ENCODE assay signal across 8 mouse cellular contexts in the genomic region with DNA sequence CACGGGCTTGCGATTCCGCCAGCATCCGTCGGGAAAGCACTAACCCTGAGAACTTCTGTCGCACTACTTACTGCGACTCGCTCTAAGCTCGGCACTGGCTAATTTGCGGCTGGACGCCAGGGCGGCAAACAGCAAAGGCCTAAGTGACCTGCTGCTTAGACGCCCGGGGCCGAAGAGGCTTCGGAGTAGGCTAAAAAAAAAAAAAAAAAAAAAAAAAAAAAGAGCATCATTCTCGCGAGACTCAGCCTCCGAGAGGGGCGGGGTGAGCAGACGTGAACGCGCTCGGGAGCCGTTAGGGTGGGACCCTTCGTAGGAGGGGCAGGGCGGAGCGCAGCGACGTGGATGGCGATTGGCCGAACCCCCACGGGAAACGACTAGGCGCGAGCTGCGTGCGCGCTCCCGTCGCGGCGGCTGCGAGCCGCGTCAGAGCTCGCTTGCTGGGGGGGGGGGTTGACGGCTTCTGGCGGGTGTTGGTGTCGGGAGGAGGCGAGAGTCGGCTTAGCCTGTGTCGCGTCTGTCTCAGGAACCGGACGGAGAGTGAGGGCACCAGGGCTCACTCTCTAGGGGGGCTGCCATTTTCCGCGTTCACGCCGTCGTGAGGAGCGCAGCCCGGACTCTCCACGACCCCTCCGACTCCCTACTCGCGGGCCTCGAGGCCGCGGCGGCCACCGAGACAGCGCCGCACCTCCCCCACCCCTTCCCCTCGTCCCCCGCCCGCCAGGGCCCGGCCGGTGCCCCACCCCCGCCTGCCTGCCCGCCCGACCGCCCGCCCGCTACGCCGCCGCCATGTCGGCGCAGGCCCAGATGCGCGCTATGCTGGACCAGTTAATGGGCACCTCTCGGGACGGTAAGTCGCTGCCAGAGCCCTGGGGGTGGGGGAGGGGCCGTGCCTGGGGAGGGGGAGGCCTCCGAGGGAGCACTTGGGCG. TPM values are rescaled to one million over a fixed set of nuclear protein-coding genes. Genes with fewer than 3 reads are reported as not detected.
DNase-seq lines count a peak whose midpoint lies in the region; ATAC-seq and TF ChIP-seq lines count a peak whose summit lies in the region.

A gene (plus strand): TSS at position 273 of the 927 bp plus-strand sequence.

- H3K9ac ChIP-seq in embryonic facial prominence, embryonic 13.5 days = peak within 1 kb of the TSS; percentile 94
- peak within 1 kb of the TSS; percentile 93 for H3K9ac ChIP-seq in limb, embryonic 12.5 days (replicated peaks)
- H3K9ac ChIP-seq in midbrain, embryonic 15.5 days = peak within 1 kb of the TSS; percentile 86

- H3K4me1 ChIP-seq in embryonic facial prominence, embryonic 13.5 days = peaks cover 17% of the 10 kb centered on the region
- peaks cover 3% of the 10 kb centered on the region; the same call in 1 of the 2 replicates for H3K4me1 ChIP-seq in kidney, adult 2 months (ENCODE audit: control insufficient read depth, insufficient read depth, low read length)
- H3K4me1 ChIP-seq in limb, embryonic 12.5 days (replicated peaks) = peaks cover 8% of the 10 kb centered on the region
- peaks cover 23% of the 10 kb centered on the region for H3K4me1 ChIP-seq in midbrain, embryonic 15.5 days
- H3K4me1 ChIP-seq in spleen, adult 2 months (ENCODE audit: control insufficient read depth, insufficient read depth, insufficient read length) = no peaks in the 10 kb centered on the region; the same call in 1 of the 2 replicates

- no peak for TF ChIP-seq CTCF in kidney, adult 2 months (conservative IDR thresholded peaks at IDR 0.05; ENCODE audit: insufficient read depth, insufficient read length, low read depth, low read length)
- no peak for TF ChIP-seq CTCF in spleen, adult 2 months (IDR thresholded peaks at IDR 0.05; ENCODE audit: extremely low read depth, insufficient read depth, insufficient read length, insufficient replicate concordance)

- no peaks in the 10 kb centered on the region for H3K36me3 ChIP-seq in embryonic facial prominence, embryonic 13.5 days
- no peaks in the 10 kb centered on the region for H3K36me3 ChIP-seq in kidney, adult 2 months (ENCODE audit: control insufficient read depth, insufficient read depth, low read length)
- H3K36me3 ChIP-seq in limb, embryonic 12.5 days = peaks cover 16% of the 10 kb centered on the region
- H3K36me3 ChIP-seq in midbrain, embryonic 15.5 days (replicated peaks) = no peaks in the 10 kb centered on the region
- H3K36me3 ChIP-seq in spleen, adult 2 months (ENCODE audit: control insufficient read depth, insufficient read depth, low read length) = peaks cover 1% of the 10 kb centered on the region; the same call in 1 of the 2 replicates

- no peaks in the 10 kb centered on the region for H3K9me3 ChIP-seq in embryonic facial prominence, embryonic 13.5 days
- H3K9me3 ChIP-seq in limb, embryonic 12.5 days = no peaks in the 10 kb centered on the region
- no peaks in the 10 kb centered on the region for H3K9me3 ChIP-seq in midbrain, embryonic 15.5 days

- no peaks in the 10 kb centered on the region for H3K27me3 ChIP-seq in embryonic facial prominence, embryonic 13.5 days
- no peaks in the 10 kb centered on the region for H3K27me3 ChIP-seq in kidney, adult 2 months (replicated peaks; ENCODE audit: control insufficient read depth, insufficient read depth, low read length)
- H3K27me3 ChIP-seq in limb, embryonic 12.5 days = no peaks in the 10 kb centered on the region
- H3K27me3 ChIP-seq in midbrain, embryonic 15.5 days (replicated peaks) = no peaks in the 10 kb centered on the region
- H3K27me3 ChIP-seq in spleen, adult 2 months (ENCODE audit: control insufficient read depth, insufficient read depth, low read length) = no peaks in the 10 kb centered on the region

- peak within 1 kb of the TSS; percentile 99 for H3K27ac ChIP-seq in embryonic facial prominence, embryonic 13.5 days
- peak within 1 kb of the TSS; percentile 100 for H3K27ac ChIP-seq in kidney, adult 2 months (ENCODE audit: insufficient read depth, low read depth, low read length)
- peak within 1 kb of the TSS; percentile 99 for H3K27ac ChIP-seq in limb, embryonic 12.5 days
- peak within 1 kb of the TSS; percentile 99 for H3K27ac ChIP-seq in midbrain, embryonic 15.5 days
- peak within 1 kb of the TSS; percentile 99 for H3K27ac ChIP-seq in spleen, adult 2 months (ENCODE audit: insufficient read depth, low read length)

- peak; percentile 84 for TF ChIP-seq POLR2A in kidney, adult 2 months (IDR thresholded peaks at IDR 0.05; ENCODE audit: low read depth, low read length)
- TF ChIP-seq POLR2A in spleen, adult 2 months (IDR thresholded peaks at IDR 0.05; ENCODE audit: low read depth, low read length) = peak; percentile 78

- under 1% methylated on average over 98 of the region's 98 CpGs for WGBS in embryonic facial prominence, embryonic 13.5 days
- under 1% methylated on average over 95 of the region's 98 CpGs for WGBS in kidney, adult 2 months
- WGBS in limb, embryonic 12.5 days = 0% methylated on average over 89 of the region's 98 CpGs
- WGBS in midbrain, embryonic 15.5 days = under 1% methylated on average over 76 of the region's 98 CpGs
- under 1% methylated on average over 88 of the region's 98 CpGs for WGBS in spleen, adult 2 months

- peak; percentile 88 for ATAC-seq in embryonic facial prominence, embryonic 13.5 days (ENCODE audit: insufficient number of reproducible peaks, insufficient read depth, low FRiP score, low TSS enrichment, low read depth)
- ATAC-seq in limb, embryonic 12.5 days (ENCODE audit: insufficient number of reproducible peaks, insufficient read depth, low FRiP score, low TSS enrichment, low read depth) = peak; percentile 84
- peak; percentile 94 for ATAC-seq in midbrain, embryonic 15.5 days (replicated peaks)

- peak within 1 kb of the TSS; percentile 70 for H3K4me3 ChIP-seq in embryonic facial prominence, embryonic 13.5 days
- peak within 1 kb of the TSS; percentile 96 for H3K4me3 ChIP-seq in kidney, adult 2 months (ENCODE audit: insufficient read depth, low read depth, low read length)
- H3K4me3 ChIP-seq in limb, embryonic 12.5 days (replicated peaks) = peak within 1 kb of the TSS; percentile 77
- H3K4me3 ChIP-seq in midbrain, embryonic 15.5 days = peak within 1 kb of the TSS; percentile 80
- H3K4me3 ChIP-seq in spleen, adult 2 months (ENCODE audit: extremely low read depth, insufficient read depth, insufficient read length) = peak within 1 kb of the TSS; percentile 94

- peak; percentile 98 for DNase-seq in 3134 (ENCODE audit: extremely low read depth, insufficient read length, low spot score)
- DNase-seq in adrenal gland, postnatal 36 days = peak; percentile 97 to 98
- DNase-seq in heart, adult 18-20 months = peak; percentile 94 to 98
- peak; percentile 98 for DNase-seq in kidney, adult 2 months
- DNase-seq in spleen, adult 2 months (ENCODE audit: low read depth in 1 of 2, low spot score in 2 of 2) = peak; percentile 92 to 96

- peak within 1 kb of the TSS; percentile 69 for H3K4me2 ChIP-seq in embryonic facial prominence, embryonic 13.5 days
- H3K4me2 ChIP-seq in limb, embryonic 12.5 days = peak within 1 kb of the TSS; percentile 66
- H3K4me2 ChIP-seq in midbrain, embryonic 15.5 days = peak within 1 kb of the TSS; percentile 82

RNA-seq across cellular contexts. Expression of the gene that starts here (rescaled TPM):
- total RNA-seq in adrenal gland, postnatal 36 days (2021) = 100 to 1,000 TPM; 148 to 156 TPM
- 59.2 and 68.8 TPM in 2 replicates for polyA plus RNA-seq in embryonic facial prominence, embryonic 13.5 days (2015; fragmentation: Nextera tagmentation; extraction: Ambion mirVana)
- total RNA-seq in heart, adult 18-20 months (2021) = 10 to 100 TPM; 79.5 to 96.8 TPM
- polyA plus RNA-seq in kidney, adult 2 months (2012; rRNA removed) = 18.4 and 24.5 TPM in 2 replicates
- 52.8 and 58.2 TPM in 2 replicates for polyA plus RNA-seq in limb, embryonic 12.5 days (2016; fragmentation: Nextera tagmentation; extraction: Ambion mirVana)
- polyA plus RNA-seq in midbrain, embryonic 15.5 days (2015; fragmentation: Nextera tagmentation; extraction: Ambion mirVana) = 35.4 and 40.9 TPM in 2 replicates
- polyA plus RNA-seq in spleen, adult 2 months (2012; rRNA removed) = 24.3 and 28.2 TPM in 2 replicates

Comparison
In these comparisons a context has a peak if more than half of its experiments do, and no peak if none do; other contexts are left out.
1. Peak in every context shown above with its lines: DNase-seq, ATAC-seq, H3K4me3 ChIP-seq and H3K27ac ChIP-seq.